Mouse (Mus musculus): ENCODE data around the gene Lrrtm4.

- no peak for TF ChIP-seq CTCF (IDR thresholded peaks at IDR 0.05; ENCODE audit: extremely low read depth, insufficient read depth, low read length)
- TF ChIP-seq POLR2A (IDR thresholded peaks at IDR 0.05; ENCODE audit: extremely low read depth, insufficient read depth, low read length): no peak
Observed at GRCm38 (mm10) chr6:80786282-80786681, 767.6 kb downstream of the Lrrtm4 start.
